Mouse (Mus musculus): Measurements from ENCODE around the gene Thap4.
"Not testable (repeated sequence)": the region's sequence is repeated elsewhere in the genome, so short reads cannot be mapped to it uniquely, and the experiment has no call there.

Thap4 gene

GRCm38 (mm10) chr1:93754573-93755290, at the start of gene Thap4:
Thap4 (minus strand) TSS chr1:93754864.
- peak; percentile 96 to 98 for DNase-seq

GRCm38 (mm10) chr1:93803556-93804507, 49.2 kb upstream of the Thap4 start, which contains the start of gene Ing5:
Ing5 (plus strand) TSS chr1:93803965.
- peak; percentile 100 for DNase-seq

- no peak for DNase-seq
Observed at GRCm38 (mm10) chr1:93802771-93803170, 48.1 kb upstream of the Thap4 start.

- DNase-seq: peak; percentile 90 to 94
Observed at GRCm38 (mm10) chr1:93801741-93802238, 47.1 kb upstream of the Thap4 start, which contains the start of gene Dtymk. Dtymk (minus strand) TSS chr1:93801934.

GRCm38 (mm10) chr1:93800670-93801503, 46.2 kb upstream of the Thap4 start:
- no peak for DNase-seq

- DNase-seq: no peak
Observed at GRCm38 (mm10) chr1:93795886-93796285, 41.2 kb upstream of the Thap4 start.

GRCm38 (mm10) chr1:93794526-93794925, 39.9 kb upstream of the Thap4 start:
- DNase-seq: no peak

- DNase-seq: peak; percentile 22 to 61
Observed at GRCm38 (mm10) chr1:93786912-93787311, 32.2 kb upstream of the Thap4 start.

- no peak for DNase-seq
Observed at GRCm38 (mm10) chr1:93776686-93777085, 22.0 kb upstream of the Thap4 start.

GRCm38 (mm10) chr1:93769901-93770300, 15.2 kb upstream of the Thap4 start:
- no peak for DNase-seq

GRCm38 (mm10) chr1:93767600-93767999, 12.9 kb upstream of the Thap4 start:
- no peak for DNase-seq

- DNase-seq: no peak
Observed at GRCm38 (mm10) chr1:93764871-93765591, 10.4 kb upstream of the Thap4 start.

GRCm38 (mm10) chr1:93763531-93763930, 8.9 kb upstream of the Thap4 start:
- DNase-seq: not testable (repeated sequence)

- DNase-seq: no peak
Observed at GRCm38 (mm10) chr1:93760076-93760475, 5.4 kb upstream of the Thap4 start.

GRCm38 (mm10) chr1:93756154-93756553, 1.5 kb upstream of the Thap4 start:
- DNase-seq: no peak

GRCm38 (mm10) chr1:93755618-93756017, 954 bp upstream of the Thap4 start:
- no peak for DNase-seq

- no peak for DNase-seq
Observed at GRCm38 (mm10) chr1:93755291-93755610, 587 bp upstream of the Thap4 start.

- no peak for DNase-seq
Observed at GRCm38 (mm10) chr1:93753911-93754572, 622 bp downstream of the Thap4 start.

- DNase-seq: no peak
Observed at GRCm38 (mm10) chr1:93751290-93751689, 3.4 kb downstream of the Thap4 start, which contains the start of gene Atg4b. Atg4b (plus strand) TSS chr1:93751500.

- DNase-seq: no peak
Observed at GRCm38 (mm10) chr1:93748539-93748938, 6.1 kb downstream of the Thap4 start.

GRCm38 (mm10) chr1:93746179-93746578, 8.5 kb downstream of the Thap4 start:
- no peak for DNase-seq
